Mouse (Mus musculus) midbrain, postnatal 0 days (tissue): ENCODE measurements around the gene Styxl1. TPM values are rescaled to one million over a fixed set of nuclear protein-coding genes. Genes with fewer than 3 reads are reported as not detected.

Experiments
- ATAC-seq: fragments of 200-750 bp; cut with Nextera tagmentation; 2 replicates; pipeline ENCODE4 v1.8.0; 2017; ENCODE audit warnings: moderate number of reproducible peaks, mild to moderate bottlenecking, moderate TSS enrichment, moderate library complexity; ENCODE audit not compliant: low FRiP score
- DNase-seq: peaks from one replicate; pipeline ENCODE4 v3.0.0-alpha.2; 2015; ENCODE audit warnings: low spot score
- H3K27ac ChIP-seq: fragments of 300-500 bp; sonication (generic); 2 replicates; pipeline ENCODE4 v1.5.1; 2014; ENCODE audit warnings: low read depth, mild to moderate bottlenecking, low read length, mixed read lengths
- H3K27me3 ChIP-seq: fragments of 300-500 bp; sonication (generic); 2 replicates; pipeline ENCODE4 v1.6.1; 2014; ENCODE audit warnings: low read length, control low read depth, mixed read lengths; ENCODE audit not compliant: insufficient read depth
- H3K36me3 ChIP-seq: fragments of 300-500 bp; sonication (generic); 2 replicates; pipeline ENCODE4 v1.6.1; 2014; ENCODE audit warnings: low read length, control low read depth, mixed read lengths; ENCODE audit not compliant: insufficient read depth
- H3K4me1 ChIP-seq: fragments of 300-500 bp; sonication (generic); 2 replicates; pipeline ENCODE4 v1.6.1; 2014; ENCODE audit warnings: mild to moderate bottlenecking, control low read depth, antibody characterized with exemption, low read length, mixed read lengths; ENCODE audit not compliant: insufficient read depth
- H3K4me2 ChIP-seq: fragments of 300-500 bp; sonication (generic); 2 replicates; pipeline ENCODE4 v1.6.1; 2014; ENCODE audit warnings: low read depth, mild to moderate bottlenecking, low read length, mixed read lengths; ENCODE audit not compliant: poor library complexity, severe bottlenecking
- H3K4me3 ChIP-seq: fragments of 300-500 bp; sonication (generic); 2 replicates; pipeline ENCODE4 v1.5.1; 2014; ENCODE audit warnings: low read depth, mild to moderate bottlenecking, low read length, moderate library complexity
- H3K9ac ChIP-seq: fragments of 300-500 bp; sonication (generic); replicated peaks from 2 replicates; pipeline ENCODE4 v1.6.1; 2014; ENCODE audit warnings: mild to moderate bottlenecking, low read length, moderate library complexity, mixed read lengths; ENCODE audit not compliant: poor library complexity, severe bottlenecking
- H3K9me3 ChIP-seq: fragments of 300-500 bp; sonication (generic); 2 replicates; pipeline ENCODE4 v1.6.1; 2016; ENCODE audit warnings: low read length, control low read depth
- CTCF ChIP-seq: IDR thresholded peaks from 2 replicates; pipeline ENCODE4 v1.5.1; 2016; ENCODE audit warnings: antibody characterized with exemption, mild to moderate bottlenecking
- WGBS: fragments of 180-500 bp; shearing (Covaris S2); extraction: QIAGEN DNeasy Blood & Tissue Kit; methylation state at CpG from one replicate; pipeline ENCODE4 v1.1.7; 2014; 5-methylcytosine and 5-hydroxymethylcytosine counted together
- polyA plus RNA-seq: library from polyadenylated mRNA; unstranded; fragments of >200 nt; fragmentation: Nextera tagmentation; extraction: Ambion mirVana; gene quantifications from 2 replicates; pipeline ENCODE4 v1.2.1, GENCODE M21; 2015
- total RNA-seq: library from RNA; depleted of rRNA; stranded (reverse); fragments of >200 nt; gene quantifications from 2 replicates; pipeline ENCODE4 v1.2.3, GENCODE M21; 2014

Styxl1 gene
- total and polyA plus RNA-seq, 2 experiments from 2014 or later, result 0.44 TPM; not detected in 1

- peak; percentile 60 for TF ChIP-seq CTCF
- no peaks in the 10 kb centered on the region for H3K9me3 ChIP-seq
- WGBS, result 47% methylated on average over 10 of the region's 10 CpGs
- ATAC-seq (no peak), DNase-seq (no peak)
- no peaks in the 10 kb centered on the region for H3K27me3 ChIP-seq
- no peak overlapping the region for H3K4me2 ChIP-seq
- peaks cover 4% of the 10 kb centered on the region; the same call in 1 of the 2 replicates for H3K4me1 ChIP-seq
- H3K9ac ChIP-seq, result no peak overlapping the region
- no peak overlapping the region for H3K4me3 ChIP-seq
- H3K27ac ChIP-seq, result no peak overlapping the region
- H3K36me3 ChIP-seq, result peaks cover 23% of the 10 kb centered on the region
Observed at GRCm38 (mm10) chr5:135715624-135716023, 62.6 kb downstream of the Styxl1 start.

GRCm38 (mm10) chr5:135713441-135714218 is 64.6 kb downstream of the Styxl1 start:
- ATAC-seq, result no peak
- WGBS, result 79% methylated on average over 16 of the region's 16 CpGs

GRCm38 (mm10) chr5:135712803-135713202 is 65.4 kb downstream of the Styxl1 start:
- no peak for ATAC-seq
- Histone ChIP-seq H3K27ac (no peak overlapping the region), H3K4me1 (peaks cover 4% of the 10 kb centered on the region; the same call in 1 of the 2 replicates), H3K9me3 (no peaks in the 10 kb centered on the region), H3K9ac (no peak overlapping the region), H3K36me3 (peaks cover 19% of the 10 kb centered on the region), H3K4me2 (no peak overlapping the region), H3K4me3 (no peak overlapping the region), H3K27me3 (no peaks in the 10 kb centered on the region)
- no peak for TF ChIP-seq CTCF
- DNase-seq, result no peak
- 78% methylated on average over 4 of the region's 4 CpGs for WGBS

More at GRCm38 (mm10) chr5:135713441-135714218, 64.6 kb downstream of the Styxl1 start:
- TF ChIP-seq CTCF, result no peak
- Histone ChIP-seq H3K27ac (peak overlapping the region; percentile 18; the same call in 1 of the 2 replicates), H3K9me3 (no peaks in the 10 kb centered on the region), H3K27me3 (no peaks in the 10 kb centered on the region), H3K9ac (no peak overlapping the region), H3K4me1 (peaks cover 4% of the 10 kb centered on the region; the same call in 1 of the 2 replicates), H3K4me2 (0 out of 2 replicates have a peak overlapping the region, but pooled peaks have one; percentile 4), H3K36me3 (peaks cover 19% of the 10 kb centered on the region), H3K4me3 (no peak overlapping the region)
- peak; percentile 50 for DNase-seq

- no peak overlapping the region for H3K27ac ChIP-seq
- no peak for DNase-seq
- no peak for TF ChIP-seq CTCF
- no peak overlapping the region for H3K4me3 ChIP-seq
- WGBS, result 94% methylated on average over 13 of the region's 13 CpGs
- H3K4me2 ChIP-seq, result no peak overlapping the region
- no peaks in the 10 kb centered on the region for H3K9me3 ChIP-seq
- no peak for ATAC-seq
- H3K4me1 ChIP-seq, result peaks cover 4% of the 10 kb centered on the region; the same call in 1 of the 2 replicates
- H3K27me3 ChIP-seq, result no peaks in the 10 kb centered on the region
- no peak overlapping the region for H3K9ac ChIP-seq
- H3K36me3 ChIP-seq, result peaks cover 19% of the 10 kb centered on the region
Observed at GRCm38 (mm10) chr5:135711582-135712355, 66.4 kb downstream of the Styxl1 start.

GRCm38 (mm10) chr5:135710599-135711214 is 67.5 kb downstream of the Styxl1 start:
- H3K4me3 ChIP-seq, result no peak overlapping the region
- TF ChIP-seq CTCF, result no peak

More at GRCm38 (mm10) chr5:135710599-135711214, 67.5 kb downstream of the Styxl1 start:
- no peak overlapping the region for H3K9ac ChIP-seq
- H3K4me2 ChIP-seq, result no peak overlapping the region
- no peak for DNase-seq
- H3K27me3 ChIP-seq, result no peaks in the 10 kb centered on the region
- no peak for ATAC-seq
- 84% methylated on average over 7 of the region's 7 CpGs for WGBS
- H3K36me3 ChIP-seq, result peaks cover 13% of the 10 kb centered on the region
- peaks cover 4% of the 10 kb centered on the region; the same call in 1 of the 2 replicates for H3K4me1 ChIP-seq
- H3K9me3 ChIP-seq, result no peaks in the 10 kb centered on the region
- no peak overlapping the region for H3K27ac ChIP-seq
